Mouse (Mus musculus): Measurements from ENCODE around the gene Cnn1. TPM values are rescaled to one million over a fixed set of nuclear protein-coding genes. Genes with fewer than 3 reads are reported as not detected.

The Cnn1 gene
- 0.80 and 0.81 TPM in 2 replicates for polyA plus RNA-seq (2016; fragmentation: Nextera tagmentation; extraction: Ambion mirVana)

- Histone ChIP-seq H3K27me3 (replicated peaks) (peaks cover 81% of the 10 kb centered on the region), H3K36me3 (no peaks in the 10 kb centered on the region), H3K4me3 (no peak within 1 kb of the TSS), H3K9ac (no peak within 1 kb of the TSS), H3K27ac (no peak within 1 kb of the TSS), H3K9me3 (replicated peaks) (no peaks in the 10 kb centered on the region), H3K4me1 (peaks cover 9% of the 10 kb centered on the region; the same call in 1 of the 2 replicates), H3K4me2 (0 out of 2 replicates have a peak within 1 kb of the TSS, but pooled peaks have one; percentile 12)
- ATAC-seq, result no peak
- 8% methylated on average over 14 of the region's 14 CpGs for WGBS (ENCODE audit: insufficient replicate concordance)
Observed at GRCm38 (mm10) chr9:22098993-22099696, at the start of gene Cnn1. Gene Cnn1 (plus strand): TSS chr9:22099216.

DNA sequence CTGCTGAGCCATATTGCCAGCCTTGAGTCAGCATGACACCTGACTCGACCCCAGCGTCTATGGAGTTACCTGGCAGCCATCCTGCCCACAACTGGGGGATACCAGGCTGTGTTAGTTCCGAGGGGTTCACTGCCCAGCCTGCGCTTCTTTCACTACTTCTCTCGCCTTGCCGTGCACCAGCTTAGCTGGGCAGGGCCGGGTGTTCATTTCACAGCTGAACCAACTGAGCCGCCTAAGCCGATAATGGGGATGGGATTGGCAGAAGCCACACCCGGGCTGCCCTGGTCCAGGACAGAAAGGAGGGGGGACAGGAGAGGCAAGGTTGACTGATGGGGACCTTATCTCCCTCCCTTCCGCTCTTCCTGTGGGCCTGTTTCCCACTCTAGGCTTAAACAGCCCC, 49.7 kb upstream of the Cnn1 start:
- no peak for ATAC-seq
- no peak overlapping the region for H3K4me2 ChIP-seq
- WGBS (ENCODE audit: insufficient replicate concordance), result 63% methylated on average over 11 of the region's 11 CpGs
- peaks cover 30% of the 10 kb centered on the region for H3K4me1 ChIP-seq
- peaks cover 85% of the 10 kb centered on the region for H3K27me3 ChIP-seq (replicated peaks)
- no peaks in the 10 kb centered on the region for H3K36me3 ChIP-seq
- H3K9ac ChIP-seq, result no peak overlapping the region
- no peak overlapping the region for H3K4me3 ChIP-seq
- H3K9me3 ChIP-seq (replicated peaks), result no peaks in the 10 kb centered on the region
- no peak overlapping the region for H3K27ac ChIP-seq

- Histone ChIP-seq H3K36me3 (no peaks in the 10 kb centered on the region), H3K4me2 (peak overlapping the region; percentile 77; the same call in 1 of the 2 replicates), H3K9me3 (replicated peaks) (no peaks in the 10 kb centered on the region), H3K27ac (no peak overlapping the region), H3K9ac (no peak overlapping the region), H3K4me3 (no peak overlapping the region), H3K4me1 (peaks cover 35% of the 10 kb centered on the region), H3K27me3 (replicated peaks) (peaks cover 86% of the 10 kb centered on the region)
- 54% methylated on average over 4 of the region's 4 CpGs for WGBS (ENCODE audit: insufficient replicate concordance)
- no peak for ATAC-seq
Observed at GRCm38 (mm10) chr9:22049721-22050270, 49.2 kb upstream of the Cnn1 start.

DNA sequence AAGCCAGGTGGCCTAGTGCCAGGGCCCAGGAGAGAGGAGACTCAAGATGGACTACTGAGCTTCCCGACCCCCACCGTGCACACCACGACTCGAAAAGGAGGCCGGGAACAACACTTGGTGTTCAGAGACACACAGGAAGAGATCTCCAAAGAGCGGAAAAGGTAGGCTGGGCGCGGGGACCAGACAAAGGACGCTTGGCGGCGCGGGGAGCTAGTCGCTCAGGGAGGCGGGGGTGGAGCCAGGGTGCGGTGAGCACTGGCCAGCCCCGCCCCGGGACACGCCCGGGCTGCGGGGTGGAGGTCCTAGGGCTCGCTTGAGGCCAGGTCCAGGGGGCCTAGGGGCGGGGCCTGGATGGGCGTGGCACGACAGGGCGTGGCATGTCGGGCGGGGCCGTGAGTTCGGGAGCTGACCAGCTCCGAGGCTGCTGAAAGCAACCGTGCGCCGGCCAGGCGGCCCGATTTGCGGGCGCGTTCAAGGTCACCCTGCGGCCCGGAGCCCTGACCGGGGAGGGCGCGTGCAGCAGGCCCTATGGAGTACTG, 48.6 kb upstream of the Cnn1 start:
- Histone ChIP-seq H3K9me3 (replicated peaks) (no peaks in the 10 kb centered on the region), H3K4me2 (peak overlapping the region; percentile 77), H3K4me3 (peak overlapping the region; percentile 48), H3K9ac (no peak overlapping the region; the same call in 1 of the 2 replicates), H3K36me3 (no peaks in the 10 kb centered on the region), H3K4me1 (peaks cover 39% of the 10 kb centered on the region), H3K27ac (no peak overlapping the region), H3K27me3 (replicated peaks) (peaks cover 88% of the 10 kb centered on the region)
- WGBS (ENCODE audit: insufficient replicate concordance), result under 1% methylated on average over 40 of the region's 43 CpGs
- peak; percentile 80 for ATAC-seq

GRCm38 (mm10) chr9:22051161-22051957, 47.7 kb upstream of the Cnn1 start:
- Histone ChIP-seq H3K9me3 (replicated peaks) (no peaks in the 10 kb centered on the region), H3K27ac (no peak overlapping the region), H3K9ac (peak overlapping the region; percentile 46; the same call in 1 of the 2 replicates), H3K4me2 (peak overlapping the region; percentile 77), H3K27me3 (replicated peaks) (peaks cover 98% of the 10 kb centered on the region), H3K36me3 (no peaks in the 10 kb centered on the region; the same call in 1 of the 2 replicates), H3K4me1 (peaks cover 47% of the 10 kb centered on the region), H3K4me3 (peak overlapping the region; percentile 48)
- ATAC-seq, result no peak
- 5% methylated on average over 61 of the region's 67 CpGs for WGBS (ENCODE audit: insufficient replicate concordance)

DNA sequence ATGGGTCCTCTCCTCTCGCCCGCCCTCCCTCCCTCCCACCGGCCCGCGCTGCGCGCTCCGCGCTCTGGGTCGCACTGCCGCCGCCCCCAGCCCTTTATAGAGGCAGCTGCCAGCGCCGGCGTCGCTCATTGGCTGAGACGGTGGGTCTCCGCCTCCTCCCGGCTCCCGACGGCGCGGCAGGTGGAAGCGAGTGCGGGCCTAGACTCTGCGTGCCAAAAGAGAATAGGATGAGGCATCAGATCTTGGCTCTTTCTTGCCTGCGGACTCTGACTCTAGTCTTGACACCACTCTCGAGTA, 47.1 kb upstream of the Cnn1 start, which contains the start of gene Elavl3:
TSS of gene Elavl3 (minus strand) at position 66 of the 297 bp plus-strand sequence.
- H3K4me2 ChIP-seq, result peak within 1 kb of the TSS; percentile 77
- no peaks in the 10 kb centered on the region for H3K9me3 ChIP-seq (replicated peaks)
- no peak within 1 kb of the TSS for H3K27ac ChIP-seq
- peaks cover 96% of the 10 kb centered on the region for H3K27me3 ChIP-seq (replicated peaks)
- peaks cover 50% of the 10 kb centered on the region for H3K4me1 ChIP-seq
- WGBS (ENCODE audit: insufficient replicate concordance), result 4% methylated on average over 18 of the region's 28 CpGs
- H3K9ac ChIP-seq, result peak within 1 kb of the TSS; percentile 46; the same call in 1 of the 2 replicates
- H3K36me3 ChIP-seq, result peaks cover 5% of the 10 kb centered on the region; the same call in 1 of the 2 replicates
- no peak for ATAC-seq
- peak within 1 kb of the TSS; percentile 48 for H3K4me3 ChIP-seq

- H3K36me3 ChIP-seq, result peaks cover 22% of the 10 kb centered on the region
- H3K4me2 ChIP-seq, result no peak overlapping the region
- H3K9ac ChIP-seq, result no peak overlapping the region
- H3K4me1 ChIP-seq, result peaks cover 50% of the 10 kb centered on the region
- H3K9me3 ChIP-seq (replicated peaks), result no peaks in the 10 kb centered on the region
- no peak overlapping the region for H3K4me3 ChIP-seq
- H3K27me3 ChIP-seq (replicated peaks), result peaks cover 83% of the 10 kb centered on the region
- ATAC-seq, result no peak
- WGBS (ENCODE audit: insufficient replicate concordance), result 18% methylated on average over 6 of the region's 7 CpGs
- no peak overlapping the region for H3K27ac ChIP-seq
Observed at GRCm38 (mm10) chr9:22053657-22054056, 45.4 kb upstream of the Cnn1 start.

GRCm38 (mm10) chr9:22054411-22055076, 44.5 kb upstream of the Cnn1 start:
- WGBS (ENCODE audit: insufficient replicate concordance), result 2% methylated on average over 32 of the region's 32 CpGs
- ATAC-seq, result peak; percentile 62
- peaks cover 74% of the 10 kb centered on the region for H3K27me3 ChIP-seq (replicated peaks)
- H3K4me3 ChIP-seq, result peak overlapping the region; percentile 20; the same call in 1 of the 2 replicates
- H3K4me1 ChIP-seq, result peaks cover 46% of the 10 kb centered on the region
- peak overlapping the region; percentile 53 for H3K4me2 ChIP-seq
- H3K36me3 ChIP-seq, result peaks cover 29% of the 10 kb centered on the region
- no peaks in the 10 kb centered on the region for H3K9me3 ChIP-seq (replicated peaks)
- no peak overlapping the region for H3K27ac ChIP-seq
- H3K9ac ChIP-seq, result no peak overlapping the region

- Histone ChIP-seq H3K27me3 (replicated peaks) (peaks cover 63% of the 10 kb centered on the region), H3K4me2 (no peak overlapping the region), H3K9me3 (replicated peaks) (no peaks in the 10 kb centered on the region), H3K27ac (no peak overlapping the region), H3K36me3 (peaks cover 34% of the 10 kb centered on the region), H3K4me3 (no peak overlapping the region), H3K9ac (no peak overlapping the region), H3K4me1 (peaks cover 34% of the 10 kb centered on the region)
- WGBS (ENCODE audit: insufficient replicate concordance), result 38% methylated on average over 29 of the region's 29 CpGs
- no peak for ATAC-seq
Observed at GRCm38 (mm10) chr9:22055713-22056112, 43.3 kb upstream of the Cnn1 start.

DNA sequence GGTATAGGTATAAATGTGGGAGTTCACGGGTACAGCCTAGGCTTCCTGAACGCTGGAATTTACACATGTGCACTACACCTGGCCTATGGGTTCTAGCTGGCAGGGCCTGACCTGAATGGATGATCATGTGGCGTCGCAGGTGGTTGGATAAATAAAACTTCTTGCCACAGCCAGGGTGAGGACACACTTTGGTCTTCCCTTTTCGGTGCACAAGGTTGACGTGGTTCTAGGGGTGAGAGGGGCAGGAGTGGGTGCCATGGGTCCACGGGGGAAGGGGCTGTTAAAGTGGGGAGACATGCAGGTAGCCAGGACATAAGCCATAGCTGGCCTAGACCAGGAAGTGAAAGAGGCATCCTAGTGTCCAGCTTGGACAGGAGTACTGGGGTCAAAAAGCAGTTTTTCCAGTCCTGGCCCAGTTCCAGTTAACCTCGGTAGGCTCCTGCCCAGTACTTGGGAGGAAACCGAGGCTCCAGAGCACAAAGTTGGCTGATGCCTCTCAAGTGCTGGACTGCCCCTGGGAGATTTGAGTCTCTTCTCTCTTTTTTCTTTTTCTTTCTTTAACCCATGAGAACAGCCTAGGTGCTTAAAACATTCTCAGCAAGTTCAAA, 42.6 kb upstream of the Cnn1 start:
- 67% methylated on average over 9 of the region's 9 CpGs for WGBS (ENCODE audit: insufficient replicate concordance)
- no peak for ATAC-seq
- Histone ChIP-seq H3K4me1 (peaks cover 27% of the 10 kb centered on the region), H3K36me3 (peaks cover 41% of the 10 kb centered on the region), H3K27me3 (replicated peaks) (peaks cover 56% of the 10 kb centered on the region), H3K4me3 (no peak overlapping the region), H3K9me3 (replicated peaks) (no peaks in the 10 kb centered on the region), H3K9ac (no peak overlapping the region), H3K27ac (no peak overlapping the region), H3K4me2 (no peak overlapping the region)

DNA sequence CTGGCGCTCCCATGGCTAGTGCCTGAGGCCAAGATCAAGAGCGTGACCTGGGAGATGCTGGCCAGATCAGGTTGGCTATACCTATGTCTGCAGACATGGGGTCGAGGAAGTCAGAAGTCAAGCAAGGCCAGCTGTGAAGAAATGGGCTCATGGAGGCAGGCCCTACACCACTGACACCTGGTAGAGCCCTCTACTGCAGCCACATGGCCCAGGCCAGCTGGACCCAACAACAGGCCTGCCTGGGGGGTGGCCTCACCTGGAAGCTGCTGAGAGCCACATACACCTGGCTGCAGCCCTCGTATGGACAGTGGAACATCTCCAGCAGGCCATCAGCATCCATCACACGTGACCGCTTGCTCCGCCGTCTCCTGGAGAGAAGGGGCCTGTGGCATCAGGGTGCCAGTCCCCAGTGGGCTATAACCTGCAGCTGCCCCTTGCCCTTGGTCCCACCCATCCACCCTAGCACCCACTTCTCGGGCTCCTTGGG, 41.9 kb upstream of the Cnn1 start:
- Histone ChIP-seq H3K4me1 (peaks cover 21% of the 10 kb centered on the region), H3K36me3 (peaks cover 46% of the 10 kb centered on the region), H3K9ac (no peak overlapping the region), H3K27ac (no peak overlapping the region), H3K4me2 (no peak overlapping the region), H3K27me3 (replicated peaks) (peaks cover 49% of the 10 kb centered on the region), H3K9me3 (replicated peaks) (no peaks in the 10 kb centered on the region), H3K4me3 (no peak overlapping the region)
- 86% methylated on average over 9 of the region's 9 CpGs for WGBS (ENCODE audit: insufficient replicate concordance)
- ATAC-seq, result no peak

All from liver, embryonic 12.5 days (tissue).